Mouse (Mus musculus): ENCODE data around the gene Slc35a3.

DNA sequence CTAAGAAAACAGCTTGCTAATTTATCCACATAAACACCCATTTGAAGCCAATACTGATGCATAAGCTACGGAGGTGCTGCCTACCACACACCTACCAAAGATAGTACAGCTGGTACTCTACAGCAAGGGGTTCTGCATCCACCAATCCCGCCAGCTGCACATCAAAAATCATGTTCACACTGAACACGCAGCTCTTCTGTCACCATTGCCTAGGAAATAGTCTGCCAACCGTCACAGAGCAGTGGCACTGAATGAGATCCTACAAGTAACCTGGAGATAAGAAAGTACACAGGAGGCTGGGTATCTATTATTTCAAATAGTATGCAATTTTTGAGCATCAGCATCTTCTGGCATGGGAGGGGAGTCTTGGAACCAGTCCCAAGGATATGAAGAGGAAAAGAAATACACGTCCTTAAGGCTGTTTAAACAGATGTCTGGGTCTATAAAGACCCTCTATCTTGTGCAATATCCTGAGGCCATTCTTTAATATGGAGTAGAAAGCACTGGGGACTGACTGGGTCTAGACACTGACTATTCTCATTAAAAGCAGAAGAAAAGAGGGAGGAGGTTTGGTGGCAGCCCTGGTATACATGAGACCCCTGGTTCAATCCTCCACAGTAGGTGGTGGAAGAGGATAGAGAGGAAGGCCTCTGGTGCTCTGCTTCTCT lies 59.2 kb downstream of the Slc35a3 start:
- TF ChIP-seq CTCF (IDR thresholded peaks at IDR 0.05; ENCODE audit: borderline replicate concordance, extremely low read depth, insufficient read depth, insufficient read length) (no peak), POLR2A (IDR thresholded peaks at IDR 0.05; ENCODE audit: borderline replicate concordance, extremely low read depth, insufficient read depth, insufficient read length, poor library complexity, severe bottlenecking) (no peak)
